Mouse (Mus musculus) urinary bladder, postnatal 14 days (tissue): ENCODE data around the gene Sh3pxd2b.
A peak's percentile ranks its signal among the peaks of the same experiment; 100 is the strongest.

Source experiments
- DNase-seq: peaks from one replicate; pipeline ENCODE4 v3.0.0; 2021; ENCODE audit warnings: low spot score

The Sh3pxd2b gene

GRCm38 (mm10) chr11:32374027-32374589 lies 26.5 kb downstream of the Sh3pxd2b start:
- DNase-seq = no peak

- DNase-seq = no peak
Observed at GRCm38 (mm10) chr11:32375104-32375535, 27.5 kb downstream of the Sh3pxd2b start.

- DNase-seq = no peak
Observed at GRCm38 (mm10) chr11:32376086-32376485, 28.5 kb downstream of the Sh3pxd2b start.

- DNase-seq = no peak
Observed at GRCm38 (mm10) chr11:32379910-32380309, 32.3 kb downstream of the Sh3pxd2b start.

- DNase-seq = peak; percentile 56
Observed at GRCm38 (mm10) chr11:32383341-32384134, 35.9 kb downstream of the Sh3pxd2b start.

GRCm38 (mm10) chr11:32384135-32384801 lies 36.6 kb downstream of the Sh3pxd2b start:
- no peak for DNase-seq

- DNase-seq = no peak
Observed at GRCm38 (mm10) chr11:32386043-32386442, 38.4 kb downstream of the Sh3pxd2b start.

- DNase-seq = no peak
Observed at GRCm38 (mm10) chr11:32388064-32388463, 40.4 kb downstream of the Sh3pxd2b start.

- no peak for DNase-seq
Observed at GRCm38 (mm10) chr11:32393095-32393494, 45.5 kb downstream of the Sh3pxd2b start.

GRCm38 (mm10) chr11:32395791-32396190 lies 48.2 kb downstream of the Sh3pxd2b start:
- DNase-seq = no peak

GRCm38 (mm10) chr11:32398446-32398845 lies 50.8 kb downstream of the Sh3pxd2b start:
- DNase-seq = no peak

GRCm38 (mm10) chr11:32399261-32399660 lies 51.6 kb downstream of the Sh3pxd2b start:
- DNase-seq = no peak

- DNase-seq = no peak
Observed at GRCm38 (mm10) chr11:32402712-32403111, 55.1 kb downstream of the Sh3pxd2b start.

- no peak for DNase-seq
Observed at GRCm38 (mm10) chr11:32404708-32405107, 57.1 kb downstream of the Sh3pxd2b start.

- no peak for DNase-seq
Observed at GRCm38 (mm10) chr11:32407863-32408262, 60.2 kb downstream of the Sh3pxd2b start.

- DNase-seq = no peak
Observed at GRCm38 (mm10) chr11:32409052-32409451, 61.4 kb downstream of the Sh3pxd2b start.

GRCm38 (mm10) chr11:32409823-32410562 lies 62.4 kb downstream of the Sh3pxd2b start:
- DNase-seq = no peak

GRCm38 (mm10) chr11:32420001-32420400 lies 72.4 kb downstream of the Sh3pxd2b start:
- no peak for DNase-seq

GRCm38 (mm10) chr11:32423311-32423710 lies 75.7 kb downstream of the Sh3pxd2b start:
- no peak for DNase-seq

GRCm38 (mm10) chr11:32424600-32424999 lies 77.0 kb downstream of the Sh3pxd2b start:
- no peak for DNase-seq

GRCm38 (mm10) chr11:32425043-32425658 lies 77.5 kb downstream of the Sh3pxd2b start:
- DNase-seq = no peak

GRCm38 (mm10) chr11:32427537-32427936 lies 79.9 kb downstream of the Sh3pxd2b start:
- no peak for DNase-seq
